Mouse (Mus musculus) NIH3T3 (cell line): Measurements from ENCODE around the gene Vmn1r228.

Source experiments
- DNase-seq: peaks from one replicate; pipeline ENCODE4 v3.0.0-alpha.2; 2012; ENCODE audit warnings: low read depth

The Vmn1r228 gene

DNA sequence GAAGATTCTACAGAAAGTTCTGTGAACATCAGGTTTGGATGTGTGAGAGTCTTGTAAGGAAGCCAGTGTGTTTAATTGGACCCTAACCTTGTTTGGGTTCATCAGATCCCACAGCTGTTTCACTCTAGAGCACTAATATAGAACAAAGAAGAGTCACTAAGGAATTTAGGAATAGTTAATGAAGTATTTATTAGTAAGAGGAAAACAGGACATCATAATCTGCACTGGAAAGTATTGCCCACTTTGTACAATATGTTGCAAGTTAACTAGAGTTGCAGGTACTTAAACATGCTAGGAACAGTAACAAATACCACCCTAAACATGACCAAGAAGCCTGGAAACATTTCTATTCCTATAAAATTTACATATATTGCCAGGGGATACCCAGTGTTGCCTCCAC is at the start of gene Vmn1r228:
Gene Vmn1r228 (minus strand): TSS at position 101 of the 400 bp plus-strand sequence.
- no peak for DNase-seq

DNA sequence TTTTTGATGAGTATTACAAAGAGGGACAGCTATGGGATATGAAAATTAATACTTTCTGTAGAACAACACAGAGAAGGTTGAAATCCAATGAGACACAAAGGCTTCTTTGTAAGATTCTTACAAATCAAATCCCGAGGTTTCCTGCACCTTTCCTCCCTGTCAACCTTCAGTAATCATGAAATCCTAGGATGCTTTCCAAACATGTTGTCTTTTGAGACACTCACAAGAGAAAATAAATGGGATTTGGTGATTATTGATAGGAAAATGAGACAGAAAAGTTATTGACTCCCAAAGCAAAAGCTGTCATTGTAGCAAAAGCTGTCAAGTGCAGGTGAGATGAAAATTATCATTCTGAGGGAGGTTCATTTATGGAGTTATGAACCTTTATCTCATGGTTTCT is 25.3 kb upstream of the Vmn1r228 start, which contains the start of gene Vmn1r229:
Gene Vmn1r229 (plus strand): TSS at position 301 of the 400 bp plus-strand sequence.
- no peak for DNase-seq

GRCm38 (mm10) chr17:20729543-20729942 is 56.4 kb downstream of the Vmn1r228 start, which contains the start of gene Vmn1r227:
TSS of gene Vmn1r227 (plus strand) at chr17:20729843.
- no peak for DNase-seq
